Mouse (Mus musculus) inflammation-experienced regulatory T-cells, adult 6 months (primary cell): Measurements from ENCODE around the gene Slc44a2. TPM values are rescaled to one million over a fixed set of nuclear protein-coding genes. Genes with fewer than 3 reads are reported as not detected.
"Not testable (repeated sequence)": the region's sequence is repeated elsewhere in the genome, so short reads cannot be mapped to it uniquely, and the experiment has no call there.

Experiments
- ATAC-seq: one replicate; pipeline ENCODE4 v1.8.0; 2017
- polyA plus RNA-seq, 3 experiments: library from polyadenylated mRNA; unstranded; fragments of 100-300 nt; shearing (Covaris generic); gene quantifications; one replicate each; pipeline ENCODE4 v1.2.1; 2017

Gene Slc44a2
- polyA plus RNA-seq, 3 experiments from 2014 or later: 125 to 263 (median 241) TPM

DNA sequence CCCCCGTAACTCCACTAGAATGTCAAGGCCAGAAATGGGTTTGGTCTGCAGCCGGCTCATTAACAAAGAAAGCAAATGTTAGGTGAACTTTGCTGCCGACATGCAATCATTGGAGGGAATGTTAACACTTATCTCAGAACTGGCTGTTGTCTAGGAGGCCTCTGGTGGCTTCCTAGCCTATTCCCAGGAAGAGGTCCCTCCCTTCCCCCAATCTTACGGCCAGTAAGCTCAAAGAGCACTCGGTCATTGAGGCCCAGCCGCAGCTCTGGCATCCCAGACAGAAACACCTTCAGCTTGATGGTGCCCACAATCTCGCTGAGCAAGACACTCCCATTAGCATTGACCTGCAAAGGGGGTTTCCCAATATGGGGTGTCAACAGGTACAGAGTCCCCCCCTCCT is 15.4 kb upstream of the Slc44a2 start:
- no peak for ATAC-seq

DNA sequence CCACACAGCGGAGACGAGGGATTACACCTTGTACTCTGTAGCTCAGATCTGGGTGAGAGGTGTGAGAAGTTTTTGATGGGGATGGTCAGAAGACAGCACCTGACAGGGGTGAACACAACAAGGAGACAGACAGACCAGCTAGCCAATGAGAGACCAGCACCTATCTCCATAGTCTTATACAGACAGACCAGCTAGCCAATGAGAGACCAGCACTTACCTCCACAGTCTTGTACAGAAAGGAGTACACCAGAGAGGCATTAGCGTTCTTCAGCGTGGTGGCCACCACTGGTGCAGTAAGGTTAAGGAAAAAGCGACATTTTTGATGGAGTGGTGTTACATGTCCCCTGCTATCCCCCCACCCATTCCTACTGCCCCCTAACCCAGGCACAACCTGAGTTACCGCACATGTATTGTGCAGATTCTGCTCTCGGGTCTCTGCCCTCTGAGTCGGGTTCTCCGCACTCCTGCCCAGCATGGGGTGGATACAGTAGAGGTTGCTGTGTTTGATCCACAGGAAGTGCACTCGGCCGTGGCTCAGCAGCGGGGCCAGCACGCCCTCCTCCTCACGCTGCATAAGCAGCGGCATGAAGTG is 11.3 kb upstream of the Slc44a2 start:
- ATAC-seq: peak; percentile 92

DNA sequence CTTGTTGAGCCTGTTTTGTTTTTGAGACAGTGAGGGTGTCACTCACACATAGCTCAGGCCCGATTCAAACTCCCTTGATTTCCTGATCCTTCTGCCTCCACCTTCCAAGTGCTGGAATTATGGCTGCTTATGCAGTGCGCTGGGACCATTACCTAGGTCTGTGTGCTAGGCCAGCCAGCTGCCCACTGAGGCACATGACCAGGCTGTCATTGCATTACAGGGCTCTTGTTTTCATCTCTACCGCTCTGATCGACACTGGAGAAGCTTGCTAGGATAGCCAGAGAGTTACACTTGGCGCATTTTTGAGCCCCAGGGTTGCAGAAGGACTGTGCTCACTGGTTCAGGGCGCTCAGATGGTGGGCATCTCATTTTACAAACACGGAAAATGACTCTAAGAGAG is 8.8 kb upstream of the Slc44a2 start:
- no peak for ATAC-seq

DNA sequence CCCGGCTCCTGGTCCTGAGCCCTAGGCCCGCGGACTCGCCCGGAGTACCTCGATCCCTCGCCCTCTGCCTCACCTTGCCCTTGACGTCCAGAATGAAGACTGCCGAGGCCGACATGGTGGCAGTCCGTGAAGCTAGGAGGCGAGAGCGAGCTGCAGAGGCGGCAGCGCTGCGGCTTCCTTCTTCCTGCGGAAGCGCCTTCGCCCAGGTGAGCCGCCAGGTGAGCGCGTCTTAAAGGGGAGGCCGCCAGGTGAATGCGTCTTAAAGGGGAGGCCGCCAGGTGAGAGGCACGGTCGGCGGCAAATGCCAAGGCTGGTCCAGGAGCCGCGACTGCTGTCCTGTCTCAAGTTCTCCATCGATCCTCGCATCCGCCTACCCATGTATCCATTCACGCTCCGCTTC is 8.4 kb upstream of the Slc44a2 start, which contains the start of gene Ap1m2:
Gene Ap1m2, minus strand, starts transcription at position 204 of the 400 bp plus-strand sequence.
- ATAC-seq: no peak

DNA sequence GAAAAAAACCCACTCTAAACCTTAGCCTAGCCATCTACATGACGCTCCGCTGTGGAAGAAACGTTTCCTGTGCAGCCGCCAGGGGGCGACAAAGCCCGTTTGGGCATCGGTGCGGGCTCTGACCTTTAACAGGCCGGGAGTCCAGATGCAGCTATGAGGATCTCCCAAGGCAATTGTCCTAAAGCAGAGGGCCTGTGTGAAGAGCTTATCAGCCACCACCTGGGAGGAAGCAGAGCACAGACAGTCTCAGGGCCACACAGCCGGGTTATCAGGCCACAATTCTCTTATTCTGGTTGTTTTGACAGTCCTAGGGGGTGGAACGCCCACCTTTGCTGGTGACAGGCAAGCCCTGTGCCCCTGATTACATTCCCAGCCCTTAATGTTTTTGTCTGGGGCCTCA is 7.1 kb upstream of the Slc44a2 start:
- ATAC-seq: peak; percentile 35

DNA sequence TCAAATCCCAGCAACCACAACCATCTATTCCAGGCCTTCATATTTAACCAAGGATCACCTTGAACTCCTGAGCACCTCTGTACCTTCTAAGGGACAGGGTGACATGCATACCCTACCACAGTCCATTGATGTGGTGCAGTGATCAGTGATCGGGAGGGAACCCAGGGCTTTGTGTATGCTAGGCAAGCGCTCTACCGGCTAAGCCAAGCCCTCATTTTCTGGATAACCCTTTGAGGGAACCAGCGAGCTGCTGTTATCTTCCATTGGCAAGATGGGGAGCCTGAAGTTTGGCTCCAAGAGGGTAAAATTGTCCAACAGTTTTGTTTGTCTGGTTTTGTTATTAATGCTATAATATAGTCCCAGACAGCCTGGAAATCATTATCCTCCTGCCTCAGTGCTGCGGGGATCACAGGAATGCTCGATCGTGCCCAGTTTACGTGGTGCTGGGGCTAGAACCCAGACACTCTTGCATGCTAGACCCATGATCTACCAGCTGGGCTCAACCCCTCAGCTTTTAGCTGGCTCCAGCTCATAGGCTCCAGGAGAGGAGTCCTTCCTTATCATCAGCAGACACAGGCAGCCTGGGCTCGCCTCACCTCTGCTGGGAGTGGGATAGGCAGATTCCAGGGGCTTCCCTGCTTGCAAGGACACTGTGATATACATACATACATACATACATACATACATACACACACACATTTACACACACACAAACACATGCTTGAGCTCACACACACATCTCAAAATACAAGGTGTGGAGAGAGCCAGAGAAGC is 5.9 kb upstream of the Slc44a2 start:
- no peak for ATAC-seq

DNA sequence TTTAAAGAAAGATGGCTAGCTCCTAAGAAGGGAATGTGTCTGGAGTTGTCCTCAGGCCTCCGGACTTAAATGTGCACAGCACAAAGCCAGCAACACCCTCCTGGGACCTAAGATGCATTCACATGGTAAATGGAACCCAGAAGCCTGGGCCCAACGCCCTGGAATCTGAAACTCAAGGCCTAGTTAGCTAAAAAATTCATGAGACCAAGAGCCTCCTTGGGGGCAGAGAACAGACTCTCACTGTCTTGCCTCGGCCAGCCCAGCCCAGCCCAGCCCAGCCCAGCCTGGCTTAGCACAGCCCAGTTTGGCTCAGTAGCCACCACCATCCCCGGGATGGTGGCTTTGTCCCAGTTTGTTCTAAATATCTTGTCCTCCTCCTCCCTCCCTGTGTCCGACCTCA is 5.1 kb upstream of the Slc44a2 start:
- ATAC-seq: no peak

DNA sequence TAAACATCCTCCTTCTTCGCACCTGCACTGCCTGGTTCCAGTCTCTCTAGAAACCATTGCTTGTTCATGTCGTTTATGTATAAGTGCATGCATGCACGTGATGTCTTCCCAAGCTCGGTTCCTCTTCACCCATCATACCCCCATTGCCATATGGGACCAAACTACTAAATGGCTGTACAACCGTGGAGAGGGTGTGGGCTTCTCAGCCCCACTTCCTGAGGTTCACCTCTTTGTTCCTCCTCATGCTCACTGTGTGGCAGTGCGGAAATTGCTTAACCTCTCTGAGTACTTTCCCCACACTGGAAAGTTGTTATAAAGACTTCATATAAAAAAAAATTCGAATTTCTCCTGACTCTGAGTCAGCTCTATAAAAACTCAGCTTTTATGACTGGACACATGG is 3.8 kb upstream of the Slc44a2 start:
- peak; percentile 53 for ATAC-seq

DNA sequence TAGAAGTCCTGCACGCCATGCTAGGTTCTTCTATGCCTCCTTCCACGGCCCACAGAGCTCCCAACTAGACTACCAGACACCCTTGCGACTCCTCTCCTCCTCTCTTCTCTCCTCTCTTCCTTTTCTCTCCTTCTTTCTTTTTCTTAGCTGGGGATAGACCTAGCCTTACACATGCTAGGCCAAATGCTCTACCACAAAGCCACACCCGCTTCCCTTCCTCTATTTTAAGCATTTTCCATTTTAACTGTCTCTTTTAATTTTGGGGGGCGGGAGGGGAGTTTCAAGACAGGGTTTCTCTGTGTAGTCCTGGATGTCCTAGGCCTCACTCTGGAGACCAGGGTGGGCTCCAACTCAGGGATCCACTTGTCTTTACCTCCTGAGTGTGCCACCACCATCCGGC is 1.7 kb upstream of the Slc44a2 start:
- ATAC-seq: no peak

DNA sequence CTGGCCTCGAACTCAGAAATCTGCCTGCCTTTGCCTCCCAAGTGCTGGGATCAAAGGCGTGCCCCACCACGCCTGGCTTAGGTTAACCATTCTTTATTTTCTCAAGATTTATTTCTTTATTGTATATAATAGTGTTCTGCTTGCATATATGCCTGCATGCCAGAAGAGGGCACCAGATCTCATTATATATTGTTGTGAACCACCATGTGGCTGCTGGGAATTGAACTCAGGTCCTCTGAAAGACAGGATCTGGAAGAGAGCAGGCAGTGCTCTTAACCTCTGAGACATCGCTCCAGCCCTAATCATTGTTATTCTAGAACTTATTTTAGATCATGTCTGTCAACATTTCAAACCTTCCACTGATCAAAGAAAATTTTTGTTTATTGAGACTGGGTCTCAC is 995 bp upstream of the Slc44a2 start:
- no peak for ATAC-seq

DNA sequence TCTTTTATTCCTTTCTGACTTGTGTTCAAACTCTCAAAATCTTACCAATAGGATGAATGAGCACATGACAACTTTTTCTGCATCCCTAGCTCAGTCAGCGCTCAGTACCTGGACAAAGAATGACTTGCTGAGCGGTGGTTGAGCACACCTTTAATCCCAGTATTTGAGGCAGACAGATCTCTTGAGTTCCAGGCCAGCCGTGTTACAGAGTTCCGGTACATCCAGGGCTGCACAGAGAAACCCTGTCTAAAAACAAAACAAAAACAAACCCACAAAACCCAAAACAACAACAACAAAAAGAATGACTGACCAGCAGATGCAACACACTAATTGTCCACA is 249 bp upstream of the Slc44a2 start:
- ATAC-seq: peak; percentile 22

DNA sequence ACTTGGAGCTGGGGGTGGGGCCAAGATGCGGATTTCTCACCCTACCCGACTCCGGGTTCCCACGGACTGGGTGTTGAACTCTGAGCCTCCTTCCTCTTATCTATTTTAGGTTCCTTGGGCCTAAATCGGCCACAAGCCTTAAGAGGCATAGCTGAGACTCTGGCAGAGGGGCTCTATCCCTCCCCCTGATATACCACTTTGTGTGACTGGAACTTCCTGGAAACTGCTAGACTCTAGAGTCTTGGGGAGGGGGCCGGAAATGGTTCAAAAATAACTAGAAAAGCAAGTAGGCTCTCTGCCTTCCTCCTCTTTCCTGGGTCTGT is 976 bp downstream of the Slc44a2 start:
- peak; percentile 69 for ATAC-seq

DNA sequence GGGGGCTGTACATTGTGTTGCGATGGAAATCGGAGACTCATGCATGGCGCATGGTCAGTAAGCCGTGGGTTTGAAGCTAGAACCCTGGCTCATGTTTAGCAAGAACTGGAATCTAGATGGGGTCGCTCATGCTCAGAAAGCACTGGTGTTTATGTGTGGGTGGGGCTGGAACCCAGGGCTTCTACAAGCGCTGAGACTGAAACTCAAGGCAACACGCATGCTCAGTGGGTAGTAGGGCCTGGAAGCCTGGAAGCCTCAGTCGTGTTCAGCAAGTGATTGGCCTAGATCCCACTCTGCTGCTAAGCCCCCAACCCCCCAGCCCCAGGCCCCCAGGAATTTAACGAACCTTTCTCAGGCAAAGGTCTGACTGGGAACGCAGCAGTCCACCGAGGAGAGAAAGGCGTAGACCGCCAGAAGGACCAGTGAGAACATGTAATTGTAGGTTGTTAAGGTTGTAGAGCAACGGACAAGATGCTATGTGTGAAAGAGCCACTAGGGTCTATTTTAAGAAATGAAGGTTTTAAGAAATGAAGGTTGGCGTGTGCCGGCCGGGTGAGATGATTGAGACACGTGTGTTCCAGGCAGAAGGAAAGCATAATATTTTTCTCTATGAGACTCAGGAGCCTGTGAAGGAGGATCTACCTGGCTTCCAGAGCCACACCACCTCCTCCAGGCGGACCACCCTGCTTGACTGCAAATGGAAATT is 1.9 kb downstream of the Slc44a2 start:
- ATAC-seq: peak; percentile 20

DNA sequence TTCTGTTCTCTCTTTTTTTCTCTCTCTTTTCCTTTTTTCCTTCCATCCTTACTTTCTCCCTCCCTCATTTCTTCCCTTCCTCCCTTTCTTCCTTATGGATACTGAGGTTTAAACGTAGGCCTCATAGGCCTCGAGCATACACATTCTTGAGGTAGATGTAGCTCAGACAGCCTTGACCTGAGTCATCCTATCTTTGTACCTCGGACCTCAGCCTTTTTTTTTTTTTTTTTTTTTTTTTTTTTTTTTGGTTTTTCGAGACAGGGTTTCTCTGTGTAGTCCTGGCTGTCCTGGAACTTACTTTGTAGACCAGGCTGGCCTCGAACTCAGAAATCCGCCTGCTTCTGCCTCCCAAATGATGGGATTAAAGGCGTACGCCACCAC is 2.4 kb downstream of the Slc44a2 start:
- ATAC-seq: not testable (repeated sequence)

DNA sequence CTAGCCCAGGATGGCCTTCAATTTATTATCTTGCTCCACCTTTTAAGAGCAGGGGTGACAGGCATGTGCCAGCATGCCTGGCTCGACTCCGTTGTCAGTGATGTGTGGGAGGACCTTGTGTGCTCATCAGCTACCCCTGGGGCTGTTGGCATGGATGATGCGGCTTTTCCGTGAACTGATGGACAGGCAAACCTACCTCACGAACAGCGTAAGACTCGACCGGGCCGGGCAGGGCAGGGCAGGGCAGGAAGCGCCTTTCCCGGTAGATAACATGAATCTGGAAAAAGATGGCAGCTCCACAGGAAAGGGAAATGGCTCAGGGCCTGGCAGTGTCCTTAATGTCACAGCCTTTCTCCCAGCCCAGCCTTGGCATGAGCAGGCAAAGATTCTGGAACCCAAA is 3.8 kb downstream of the Slc44a2 start:
- no peak for ATAC-seq

DNA sequence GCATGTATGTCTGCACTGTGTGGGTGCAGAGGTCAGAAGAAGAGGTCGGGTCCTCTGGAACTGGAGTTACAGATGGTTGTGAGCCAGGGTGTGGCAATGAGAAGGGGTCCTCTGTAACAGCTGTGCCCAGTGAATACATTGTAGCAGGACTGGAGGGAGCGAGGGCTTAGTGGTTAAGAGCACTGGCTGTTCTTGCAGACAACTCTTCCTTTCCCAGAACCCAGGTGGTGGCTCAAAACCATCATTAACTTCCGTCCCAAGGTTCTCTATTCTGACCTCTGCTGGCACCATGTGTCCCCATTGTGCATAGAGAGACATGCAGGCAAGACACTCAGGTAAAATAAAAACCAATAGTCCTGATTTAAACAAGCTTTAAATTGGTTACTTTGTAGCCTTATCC is 7.1 kb downstream of the Slc44a2 start:
- no peak for ATAC-seq

DNA sequence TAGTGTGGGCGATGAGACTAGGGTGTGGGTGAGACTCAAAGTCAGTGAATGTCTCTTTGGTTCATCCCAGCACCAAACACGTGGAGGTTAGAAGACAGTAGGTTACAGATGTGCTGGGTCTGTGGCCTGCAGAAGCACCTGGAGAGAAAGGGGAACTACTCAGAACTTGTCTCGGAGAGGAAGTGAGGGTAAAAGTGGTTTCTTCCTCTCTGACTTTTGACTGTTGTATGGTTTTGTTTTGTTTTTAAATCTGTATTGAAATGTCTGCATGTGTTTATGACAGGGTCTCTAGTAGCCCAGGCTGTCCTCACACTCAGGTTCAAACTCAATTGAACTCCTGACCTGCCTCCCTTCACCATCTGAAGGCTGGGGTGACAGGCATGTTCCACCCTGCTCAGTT is 7.5 kb downstream of the Slc44a2 start:
- peak; percentile 79 for ATAC-seq

DNA sequence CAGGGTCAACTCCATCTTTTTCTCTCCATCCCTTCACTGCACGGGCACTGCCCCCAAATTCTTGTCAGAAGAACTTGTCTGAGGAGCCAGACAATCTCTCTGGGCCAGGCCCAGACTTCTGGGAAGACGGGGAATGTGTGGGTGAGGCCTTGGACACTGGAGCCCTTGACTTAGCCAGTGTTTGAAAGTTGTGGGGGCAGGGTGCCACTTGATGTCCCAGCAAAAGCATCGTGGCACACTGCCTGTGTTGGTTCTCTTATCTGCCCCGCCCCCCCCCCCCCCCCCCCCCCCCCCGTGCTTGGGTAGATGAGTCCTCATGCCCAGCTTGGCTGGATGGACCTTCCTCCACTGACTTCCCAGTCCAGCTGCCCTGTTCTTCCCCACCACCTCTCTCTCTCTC is 8.5 kb downstream of the Slc44a2 start:
- no peak for ATAC-seq

DNA sequence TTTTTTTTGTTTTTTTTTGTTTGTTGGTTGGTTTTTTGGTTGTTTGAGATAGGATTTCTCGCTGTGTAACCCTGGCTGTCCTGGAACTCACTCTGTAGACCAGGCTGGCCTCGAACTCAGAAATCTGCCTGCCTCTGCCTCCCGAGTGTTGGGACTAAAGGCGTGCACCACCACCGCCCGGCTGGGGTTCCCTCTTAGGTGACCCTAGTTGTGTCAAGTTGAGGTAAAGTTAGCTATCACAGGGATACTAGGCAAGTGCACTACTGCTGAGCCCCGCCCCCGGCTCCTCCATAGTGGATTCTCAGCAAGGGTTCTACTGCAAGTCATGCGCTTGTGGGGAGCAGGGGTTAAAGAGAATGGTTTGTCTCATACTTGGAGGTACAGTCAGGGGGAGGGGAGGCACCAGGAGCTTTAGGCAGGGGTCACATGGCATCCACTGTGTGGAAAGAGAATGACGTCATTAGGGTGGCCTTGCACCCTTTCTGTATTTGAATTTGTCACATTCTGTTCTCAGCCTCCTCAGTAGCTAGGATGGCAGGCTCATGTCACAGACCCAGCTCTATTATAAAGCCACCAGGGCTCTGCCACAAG is 9.3 kb downstream of the Slc44a2 start:
- ATAC-seq: peak; percentile 9

DNA sequence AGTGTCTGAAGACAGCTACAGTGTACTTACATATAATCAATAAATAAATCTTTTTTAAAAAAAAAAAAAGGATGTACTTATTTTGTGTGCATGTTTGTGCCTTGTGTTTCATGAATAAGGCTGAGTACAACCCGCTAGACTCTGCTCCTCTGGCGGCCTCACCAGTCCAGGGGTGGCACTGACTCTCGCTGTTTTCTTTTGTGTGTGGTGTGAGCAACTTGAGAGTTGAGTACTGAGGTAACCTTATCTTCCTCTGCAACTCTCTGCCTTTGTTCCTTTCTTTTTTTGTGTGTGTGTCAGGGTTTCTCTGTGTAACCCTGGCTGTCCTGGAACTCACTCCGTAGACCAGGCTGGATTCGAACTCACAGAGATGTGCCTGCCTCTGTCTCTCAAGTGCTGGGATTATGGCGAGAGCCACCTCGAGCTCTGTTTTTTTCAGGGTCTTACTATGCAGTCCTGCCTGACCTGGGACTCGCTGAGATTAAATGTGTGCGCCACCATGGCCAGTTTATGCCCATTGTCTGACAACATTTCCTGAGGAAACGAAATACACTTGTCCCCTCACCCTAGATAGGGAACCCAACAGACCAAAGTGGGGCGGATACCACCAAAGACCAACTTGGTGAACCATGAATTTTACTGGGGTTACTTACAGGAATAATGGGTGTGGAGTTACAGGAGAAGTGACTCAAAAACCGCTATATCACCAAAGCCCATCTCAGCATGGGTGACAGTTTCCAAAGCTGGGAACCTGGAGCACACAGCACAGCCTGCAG is 11.1 kb downstream of the Slc44a2 start:
- ATAC-seq: no peak

DNA sequence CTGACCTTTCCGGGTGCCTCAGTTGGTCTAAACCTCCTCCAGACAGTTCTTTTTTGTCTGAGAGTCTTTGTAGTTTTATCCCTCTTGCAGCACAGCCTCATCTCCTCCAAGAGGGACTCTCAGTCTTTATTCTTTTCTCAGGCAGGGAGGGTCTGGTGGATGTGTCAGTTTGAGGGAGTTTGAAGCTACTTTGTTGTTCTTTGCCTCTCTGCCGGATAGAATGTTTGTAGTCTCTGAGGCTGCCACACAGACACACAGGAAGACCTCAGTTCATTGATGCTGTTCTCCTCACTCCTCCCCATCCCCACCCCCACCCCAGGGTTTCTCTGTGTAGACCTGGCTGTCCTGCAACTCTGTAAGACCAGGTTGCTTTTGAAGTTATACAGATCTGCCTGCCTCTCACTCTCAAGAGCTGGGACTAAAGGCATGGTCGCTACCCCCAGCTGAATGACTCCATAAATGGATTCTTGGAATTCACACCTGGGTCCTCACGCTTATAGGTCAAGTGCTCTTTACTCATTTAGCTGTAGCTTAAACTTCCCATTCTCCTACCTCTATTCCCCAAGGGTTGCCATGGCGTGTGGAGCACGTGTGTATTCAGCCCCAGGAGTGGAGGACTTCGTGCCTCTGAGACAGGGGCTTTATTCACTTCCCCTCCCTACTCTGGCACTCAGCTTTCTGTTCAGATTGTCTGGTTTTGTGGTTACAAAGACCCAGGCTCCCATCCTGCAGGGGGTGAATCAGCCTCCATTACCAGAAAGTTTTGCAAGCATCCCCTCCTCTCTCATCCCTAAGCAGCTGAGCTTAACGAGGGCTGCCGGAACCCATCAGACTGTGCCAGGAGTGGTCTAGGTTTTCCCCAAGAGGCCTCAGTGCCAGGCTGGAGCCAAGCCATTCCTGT is 11.9 kb downstream of the Slc44a2 start:
- ATAC-seq: peak; percentile 42

DNA sequence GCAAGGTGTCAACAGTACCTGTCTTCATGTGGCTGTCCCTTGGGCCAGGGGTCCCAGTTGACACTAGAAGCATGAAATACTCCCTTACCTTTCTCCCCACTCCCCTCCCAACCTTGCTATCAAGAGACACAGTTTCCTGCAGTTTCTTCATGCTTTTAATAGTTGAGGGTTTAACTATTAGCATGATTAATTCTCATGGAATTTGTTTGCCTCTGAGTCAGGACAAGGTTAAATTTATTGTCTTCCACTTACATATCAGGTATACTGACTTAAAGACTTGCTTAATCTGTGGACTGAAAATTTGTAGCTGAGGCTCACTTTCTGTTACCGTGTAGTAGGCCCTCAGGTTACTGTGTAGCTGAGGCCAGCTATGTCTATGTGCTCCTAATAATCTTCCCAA is 13.0 kb downstream of the Slc44a2 start:
- ATAC-seq: no peak
